Mouse (Mus musculus): ENCODE measurements around the gene Tmem18.

- TF ChIP-seq CTCF (IDR thresholded peaks at IDR 0.05; ENCODE audit: low read depth, low read length) (no peak), POLR2A (IDR thresholded peaks at IDR 0.05; ENCODE audit: borderline replicate concordance, low read depth, low read length) (no peak)
Observed at GRCm38 (mm10) chr12:30604012-30604411, 19.8 kb downstream of the Tmem18 start.
